Mouse (Mus musculus): ENCODE measurements at regions not wholly inside any gene's neighbourhood (a gene's known extent, or its start where the extent isn't known, plus 50 kb on each side); places are given as distances from the start of the nearest gene placed in this dataset.

- no peak for TF ChIP-seq CTCF (IDR thresholded peaks at IDR 0.05; ENCODE audit: low read depth)
- no peak for TF ChIP-seq EP300 (optimal IDR thresholded peaks at IDR 0.05)
These were observed 774.2 kb upstream of the Klhl1 start for GRCm38 (mm10) chr14:97293109-97293508.
